Mouse (Mus musculus): Measurements from ENCODE around the gene Ier3.

GRCm38 (mm10) chr17:35796835-35797234, 24.6 kb upstream of the Ier3 start:
- TF ChIP-seq CTCF (conservative IDR thresholded peaks at IDR 0.05; ENCODE audit: insufficient read depth, insufficient read length, low read depth, low read length) (no peak), POLR2A (IDR thresholded peaks at IDR 0.05; ENCODE audit: low read depth, low read length) (no peak)
